Mouse (Mus musculus): ENCODE results near the gene C1qtnf4. TPM values are rescaled to one million over a fixed set of nuclear protein-coding genes. Genes with fewer than 3 reads are reported as not detected.

C1qtnf4 gene
- 3.5 and 4.0 TPM in 2 replicates for polyA plus RNA-seq (2012; rRNA removed)

DNA sequence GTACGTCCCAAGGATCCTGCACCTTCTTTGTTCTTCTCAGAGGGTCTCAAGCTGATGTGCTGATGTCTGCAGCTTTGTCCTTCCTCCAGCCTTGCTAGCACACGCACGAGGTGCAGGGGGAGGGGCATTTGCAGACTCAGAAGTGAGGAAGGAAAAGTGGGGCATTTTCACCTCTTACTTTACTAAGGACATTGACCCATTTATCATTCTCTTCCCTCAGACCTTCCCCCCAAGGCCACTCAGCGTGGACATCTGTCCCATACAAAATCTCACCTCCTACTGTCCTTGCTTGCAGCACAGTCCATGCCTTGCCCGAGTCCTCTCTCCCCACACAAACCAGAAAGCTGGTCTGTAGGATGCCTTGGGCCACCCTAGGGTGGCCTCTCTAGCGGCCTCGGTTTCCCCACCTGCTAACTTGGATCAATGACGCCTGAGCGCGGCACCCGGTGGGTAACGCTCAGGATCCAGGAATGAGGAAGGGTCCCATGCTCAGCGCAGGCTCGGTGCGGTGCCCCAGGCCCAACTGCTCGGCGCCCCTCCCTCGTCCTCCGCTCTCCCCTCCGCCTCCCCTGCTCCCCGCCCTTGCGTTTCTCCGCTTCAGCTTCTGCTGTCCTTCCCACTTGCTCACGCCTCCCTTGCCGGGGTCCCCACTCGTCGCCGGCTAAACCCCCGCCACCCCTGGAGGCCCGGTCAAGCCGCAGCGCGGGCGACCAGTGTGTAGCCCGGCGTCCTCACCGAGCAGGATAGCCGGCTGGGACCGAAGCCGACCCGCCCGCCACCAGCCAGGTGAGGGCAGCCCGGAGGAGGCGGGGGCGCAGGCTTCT is at the start of gene C1qtnf4:
Gene C1qtnf4 (plus strand): TSS at position 643 of the 824 bp plus-strand sequence.
- Histone ChIP-seq H3K4me1 (ENCODE audit: control insufficient read depth, insufficient read depth, insufficient read length, low read length) (peaks cover 13% of the 10 kb centered on the region), H3K4me3 (ENCODE audit: low read depth, low read length) (peak within 1 kb of the TSS; percentile 13), H3K36me3 (ENCODE audit: control insufficient read depth, insufficient read depth, low read length) (no peaks in the 10 kb centered on the region), H3K27me3 (ENCODE audit: control insufficient read depth, insufficient read depth, low read length) (peaks cover 45% of the 10 kb centered on the region), H3K27ac (ENCODE audit: insufficient read depth, low read depth, low read length) (no peak within 1 kb of the TSS)
- TF ChIP-seq POLR2A (IDR thresholded peaks at IDR 0.05; ENCODE audit: low read depth, low read length), result no peak
- no peak for TF ChIP-seq CTCF (IDR thresholded peaks at IDR 0.05; ENCODE audit: extremely low read depth, insufficient read length, insufficient replicate concordance, low read depth, low read length)
- 5% methylated on average over 44 of the region's 45 CpGs for WGBS

DNA sequence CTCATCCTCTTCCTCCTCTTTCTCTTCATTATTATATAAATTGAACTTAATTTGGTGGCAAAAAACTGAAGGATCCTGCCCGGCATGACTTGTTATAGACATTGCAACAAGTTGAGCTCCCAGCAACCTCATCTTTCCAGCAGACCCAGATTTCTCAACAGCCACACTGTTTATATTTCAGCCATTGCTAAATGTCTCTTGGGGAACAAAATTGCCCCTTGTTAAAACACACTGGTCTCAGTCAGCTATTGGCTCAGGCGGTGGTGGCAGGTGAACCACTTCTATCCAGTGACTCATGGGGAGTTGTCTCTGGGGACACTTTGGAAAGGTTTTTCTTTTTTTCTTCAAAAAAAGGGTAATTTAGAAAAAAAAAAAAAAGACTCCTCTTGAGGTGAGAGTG is 47.0 kb upstream of the C1qtnf4 start:
- Histone ChIP-seq H3K27ac (ENCODE audit: insufficient read depth, low read depth, low read length) (no peak overlapping the region), H3K4me1 (ENCODE audit: control insufficient read depth, insufficient read depth, insufficient read length, low read length) (peaks cover 4% of the 10 kb centered on the region; the same call in 1 of the 2 replicates), H3K27me3 (ENCODE audit: control insufficient read depth, insufficient read depth, low read length) (no peaks in the 10 kb centered on the region), H3K36me3 (ENCODE audit: control insufficient read depth, insufficient read depth, low read length) (no peaks in the 10 kb centered on the region), H3K4me3 (ENCODE audit: low read depth, low read length) (no peak overlapping the region)
- 87% methylated on average over 2 of the region's 2 CpGs for WGBS
- no peak for TF ChIP-seq POLR2A (IDR thresholded peaks at IDR 0.05; ENCODE audit: low read depth, low read length)
- TF ChIP-seq CTCF (IDR thresholded peaks at IDR 0.05; ENCODE audit: extremely low read depth, insufficient read length, insufficient replicate concordance, low read depth, low read length), result no peak

GRCm38 (mm10) chr2:90843666-90844065 is 42.0 kb upstream of the C1qtnf4 start:
- H3K4me1 ChIP-seq (ENCODE audit: control insufficient read depth, insufficient read depth, insufficient read length, low read length), result peaks cover 8% of the 10 kb centered on the region
- no peak overlapping the region for H3K27ac ChIP-seq (ENCODE audit: insufficient read depth, low read depth, low read length)
- H3K4me3 ChIP-seq (ENCODE audit: low read depth, low read length), result no peak overlapping the region
- no peaks in the 10 kb centered on the region for H3K27me3 ChIP-seq (ENCODE audit: control insufficient read depth, insufficient read depth, low read length)
- H3K36me3 ChIP-seq (ENCODE audit: control insufficient read depth, insufficient read depth, low read length), result no peaks in the 10 kb centered on the region
- WGBS, result 86% methylated on average over 1 of the region's 1 CpGs
- TF ChIP-seq POLR2A (IDR thresholded peaks at IDR 0.05; ENCODE audit: low read depth, low read length), result no peak
- no peak for TF ChIP-seq CTCF (IDR thresholded peaks at IDR 0.05; ENCODE audit: extremely low read depth, insufficient read length, insufficient replicate concordance, low read depth, low read length)

GRCm38 (mm10) chr2:90844262-90844661 is 41.4 kb upstream of the C1qtnf4 start:
- no peak for TF ChIP-seq CTCF (IDR thresholded peaks at IDR 0.05; ENCODE audit: extremely low read depth, insufficient read length, insufficient replicate concordance, low read depth, low read length)
- no peak for TF ChIP-seq POLR2A (IDR thresholded peaks at IDR 0.05; ENCODE audit: low read depth, low read length)
- Histone ChIP-seq H3K27me3 (ENCODE audit: control insufficient read depth, insufficient read depth, low read length) (no peaks in the 10 kb centered on the region), H3K27ac (ENCODE audit: insufficient read depth, low read depth, low read length) (peak overlapping the region; percentile 86; the same call in 1 of the 2 replicates), H3K36me3 (ENCODE audit: control insufficient read depth, insufficient read depth, low read length) (0 out of 2 replicates have a peak, but pooled peaks cover under 1% of the 10 kb centered on the region), H3K4me1 (ENCODE audit: control insufficient read depth, insufficient read depth, insufficient read length, low read length) (peaks cover 8% of the 10 kb centered on the region), H3K4me3 (ENCODE audit: low read depth, low read length) (no peak overlapping the region)
- WGBS, result 53% methylated on average over 5 of the region's 5 CpGs

GRCm38 (mm10) chr2:90845234-90845633 is 40.4 kb upstream of the C1qtnf4 start:
- TF ChIP-seq POLR2A (IDR thresholded peaks at IDR 0.05; ENCODE audit: low read depth, low read length), result no peak
- TF ChIP-seq CTCF (IDR thresholded peaks at IDR 0.05; ENCODE audit: extremely low read depth, insufficient read length, insufficient replicate concordance, low read depth, low read length), result no peak
- 35% methylated on average over 5 of the region's 5 CpGs for WGBS
- peak overlapping the region; percentile 94 for H3K27ac ChIP-seq (ENCODE audit: insufficient read depth, low read depth, low read length)
- peaks cover 5% of the 10 kb centered on the region for H3K36me3 ChIP-seq (ENCODE audit: control insufficient read depth, insufficient read depth, low read length)
- no peaks in the 10 kb centered on the region for H3K27me3 ChIP-seq (ENCODE audit: control insufficient read depth, insufficient read depth, low read length)
- H3K4me3 ChIP-seq (ENCODE audit: low read depth, low read length), result no peak overlapping the region
- H3K4me1 ChIP-seq (ENCODE audit: control insufficient read depth, insufficient read depth, insufficient read length, low read length), result peaks cover 11% of the 10 kb centered on the region

- peaks cover 15% of the 10 kb centered on the region for H3K4me1 ChIP-seq (ENCODE audit: control insufficient read depth, insufficient read depth, insufficient read length, low read length)
- 27% methylated on average over 6 of the region's 6 CpGs for WGBS
- peaks cover 15% of the 10 kb centered on the region for H3K36me3 ChIP-seq (ENCODE audit: control insufficient read depth, insufficient read depth, low read length)
- H3K27ac ChIP-seq (ENCODE audit: insufficient read depth, low read depth, low read length), result peak overlapping the region; percentile 98
- no peak for TF ChIP-seq POLR2A (IDR thresholded peaks at IDR 0.05; ENCODE audit: low read depth, low read length)
- no peak for TF ChIP-seq CTCF (IDR thresholded peaks at IDR 0.05; ENCODE audit: extremely low read depth, insufficient read length, insufficient replicate concordance, low read depth, low read length)
- H3K4me3 ChIP-seq (ENCODE audit: low read depth, low read length), result no peak overlapping the region
- no peaks in the 10 kb centered on the region for H3K27me3 ChIP-seq (ENCODE audit: control insufficient read depth, insufficient read depth, low read length)
Measured at GRCm38 (mm10) chr2:90846171-90846570, 39.5 kb upstream of the C1qtnf4 start.

GRCm38 (mm10) chr2:90846597-90846954 is 39.1 kb upstream of the C1qtnf4 start:
- Histone ChIP-seq H3K4me1 (ENCODE audit: control insufficient read depth, insufficient read depth, insufficient read length, low read length) (peaks cover 15% of the 10 kb centered on the region), H3K27ac (ENCODE audit: insufficient read depth, low read depth, low read length) (peak overlapping the region; percentile 98), H3K27me3 (ENCODE audit: control insufficient read depth, insufficient read depth, low read length) (no peaks in the 10 kb centered on the region), H3K4me3 (ENCODE audit: low read depth, low read length) (peak overlapping the region; percentile 51), H3K36me3 (ENCODE audit: control insufficient read depth, insufficient read depth, low read length) (peaks cover 18% of the 10 kb centered on the region)
- 2% methylated on average over 8 of the region's 8 CpGs for WGBS
- no peak for TF ChIP-seq CTCF (IDR thresholded peaks at IDR 0.05; ENCODE audit: extremely low read depth, insufficient read length, insufficient replicate concordance, low read depth, low read length)
- TF ChIP-seq POLR2A (IDR thresholded peaks at IDR 0.05; ENCODE audit: low read depth, low read length), result no peak

Measured in small intestine, adult 2 months (tissue).